Mouse (Mus musculus): ENCODE measurements around the gene Olfr1107.

Olfr1107 gene

GRCm38 (mm10) chr2:87075717-87076116, at the start of gene Olfr1107:
Gene Olfr1107, minus strand, starts transcription at chr2:87075817.
- DNase-seq = no peak

- DNase-seq = no peak
Measured at GRCm38 (mm10) chr2:87114467-87114866, 38.9 kb upstream of the Olfr1107 start, which contains the start of gene Olfr259. Gene Olfr259, minus strand, starts transcription at chr2:87114567.

GRCm38 (mm10) chr2:87095908-87096307, 20.3 kb upstream of the Olfr1107 start, which contains the start of gene Olfr1109:
Gene Olfr1109, minus strand, starts transcription at chr2:87096008.
- no peak for DNase-seq

DNA sequence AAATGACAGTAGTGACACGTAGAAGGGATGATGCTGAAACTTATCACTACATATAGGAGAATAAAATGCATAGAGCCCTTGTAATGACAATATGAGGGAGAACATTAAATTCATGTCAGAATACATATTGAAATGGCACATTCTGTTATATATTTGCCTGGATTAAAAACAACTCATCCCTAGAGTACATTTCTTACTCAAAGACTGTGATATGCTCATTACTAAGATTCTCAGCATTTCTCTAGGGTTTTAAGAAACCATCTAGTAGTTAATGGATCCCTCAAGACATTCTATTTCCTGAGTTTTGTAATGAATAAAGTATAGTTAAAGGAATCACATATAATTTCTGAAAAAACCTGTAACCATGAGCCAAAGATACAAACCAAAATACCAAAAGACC, 23.4 kb downstream of the Olfr1107 start, which contains the start of gene Olfr1106:
Olfr1106 (minus strand) TSS at position 101 of the 400 bp plus-strand sequence.
- DNase-seq = no peak

DNA sequence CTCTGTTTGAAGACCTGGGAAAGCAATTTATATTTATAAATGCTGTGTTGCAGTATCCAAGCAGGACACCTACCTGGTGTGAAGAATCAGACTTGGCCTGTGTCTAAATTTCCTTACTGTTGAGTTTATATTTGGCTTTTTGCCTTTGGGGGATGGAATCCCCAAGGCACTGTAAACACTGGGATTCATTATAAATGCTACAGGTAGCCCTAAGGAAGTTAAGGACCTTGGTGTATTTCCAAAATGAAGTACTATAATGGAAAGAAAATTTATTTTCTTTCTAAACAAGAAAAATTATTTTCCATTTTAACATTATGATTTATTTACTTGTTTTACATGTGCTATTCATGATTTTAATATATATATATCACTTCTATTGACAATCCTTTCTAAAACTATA, 39.2 kb downstream of the Olfr1107 start, which contains the start of gene Olfr1105:
Olfr1105 (minus strand) TSS at position 101 of the 400 bp plus-strand sequence.
- DNase-seq = no peak

DNA sequence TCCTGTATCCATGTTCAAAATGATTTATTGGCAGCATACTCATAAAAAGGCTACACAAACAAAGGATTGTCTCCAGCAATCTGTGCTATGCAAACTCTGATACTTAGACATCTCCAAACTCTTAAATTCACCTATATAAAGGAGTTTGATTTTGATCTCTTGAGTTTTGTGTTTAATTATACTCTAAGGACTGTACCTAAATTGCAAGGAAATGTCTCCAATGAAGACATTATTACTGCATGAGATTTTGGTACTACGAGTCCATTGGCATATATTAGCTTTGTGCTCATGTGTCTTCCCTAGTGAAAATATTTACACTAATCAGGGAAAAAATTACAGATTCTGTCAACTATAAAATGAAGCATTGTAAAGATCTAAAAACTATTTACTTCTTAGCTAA, 48.6 kb downstream of the Olfr1107 start, which contains the start of gene Olfr1104:
Olfr1104 (minus strand) TSS at position 101 of the 400 bp plus-strand sequence.
- DNase-seq = no peak
